17 mouse cellular contexts compared by ENCODE assay signal in genomic region chr19:3556169-3556827, GRCm38 (mm10).
"Had no signal": no experiment of that assay in that cellular context is flagged by ENCODE, and none has a peak within 500 bp of the region (broad histone marks: within the 10 kb centered on the region; RNA-seq: fewer than 3 reads in every experiment).

No protein-coding gene starts in this region.

- H3K27ac ChIP-seq: kidney, embryonic 15.5 days; left cerebral cortex, adult 2 months; midbrain, embryonic 12.5 days; midbrain, embryonic 15.5 days; neural tube, embryonic 12.5 days; neural tube, embryonic 15.5 days had no signal

- ATAC-seq: intestine, postnatal 0 days; midbrain, embryonic 15.5 days had no signal

- H3K36me3 ChIP-seq: midbrain, embryonic 15.5 days; neural tube, embryonic 15.5 days had no signal

- H3K27me3 ChIP-seq: kidney, embryonic 15.5 days; megakaryocyte, embryonic 14.5 days; midbrain, embryonic 12.5 days; midbrain, embryonic 15.5 days; neural tube, embryonic 12.5 days; neural tube, embryonic 15.5 days had no signal

- H3K4me1 ChIP-seq: midbrain, embryonic 12.5 days; neural tube, embryonic 12.5 days had no signal

- DNase-seq: kidney, adult 8-10 months; kidney, postnatal 10 days; kidney, postnatal 36 days; layer of hippocampus, postnatal 36 days; lung, adult 2 months; right cerebral cortex, adult 18-20 months; right cerebral cortex, postnatal 14 days; right cerebral cortex, postnatal 4 days; thymus, postnatal 36 days had no signal

- H3K9ac ChIP-seq: kidney, embryonic 15.5 days; midbrain, embryonic 12.5 days; midbrain, embryonic 15.5 days; neural tube, embryonic 12.5 days; neural tube, embryonic 15.5 days had no signal

- H3K9me3 ChIP-seq: megakaryocyte, embryonic 14.5 days; neural tube, embryonic 15.5 days had no signal

- H3K4me2 ChIP-seq: kidney, embryonic 15.5 days; midbrain, embryonic 12.5 days; midbrain, embryonic 15.5 days; neural tube, embryonic 12.5 days; neural tube, embryonic 15.5 days had no signal

- H3K4me3 ChIP-seq: kidney, embryonic 15.5 days; left cerebral cortex, adult 2 months; megakaryocyte, embryonic 14.5 days; midbrain, embryonic 12.5 days; midbrain, embryonic 15.5 days; neural tube, embryonic 12.5 days; neural tube, embryonic 15.5 days had no signal
